Mouse (Mus musculus): ENCODE data around the gene Sds. TPM values are rescaled to one million over a fixed set of nuclear protein-coding genes. Genes with fewer than 3 reads are reported as not detected.
A peak's percentile ranks its signal among the peaks of the same experiment; 100 is the strongest.

Gene Sds
- polyA plus RNA-seq, 1 experiment from 2014 or later, result not detected

GRCm38 (mm10) chr5:120511643-120512220 is 35.4 kb downstream of the Sds start:
- Histone ChIP-seq H3K27me3 (no peaks in the 10 kb centered on the region; the same call in 1 of the 2 replicates), H3K4me3 (peak overlapping the region; percentile 44; the same call in 1 of the 2 replicates), H3K4me1 (peaks cover 25% of the 10 kb centered on the region), H3K4me2 (replicated peaks) (peak overlapping the region; percentile 55), H3K9me3 (no peaks in the 10 kb centered on the region), H3K9ac (replicated peaks) (no peak overlapping the region), H3K36me3 (no peaks in the 10 kb centered on the region), H3K27ac (replicated peaks) (no peak overlapping the region)
- WGBS, result 38% methylated on average over 14 of the region's 14 CpGs
- no peak for ATAC-seq (replicated peaks)

GRCm38 (mm10) chr5:120512911-120513555 is 36.7 kb downstream of the Sds start:
- no peak overlapping the region for H3K4me3 ChIP-seq
- H3K36me3 ChIP-seq, result no peaks in the 10 kb centered on the region
- no peak overlapping the region for H3K4me2 ChIP-seq (replicated peaks)
- H3K27ac ChIP-seq (replicated peaks), result no peak overlapping the region
- H3K9me3 ChIP-seq, result no peaks in the 10 kb centered on the region
- H3K4me1 ChIP-seq, result peaks cover 25% of the 10 kb centered on the region
- no peaks in the 10 kb centered on the region; the same call in 1 of the 2 replicates for H3K27me3 ChIP-seq
- H3K9ac ChIP-seq (replicated peaks), result no peak overlapping the region
- 46% methylated on average over 15 of the region's 15 CpGs for WGBS
- no peak for ATAC-seq (replicated peaks)

- WGBS, result 85% methylated on average over 9 of the region's 9 CpGs
- no peaks in the 10 kb centered on the region for H3K36me3 ChIP-seq
- no peaks in the 10 kb centered on the region for H3K9me3 ChIP-seq
- no peak overlapping the region for H3K27ac ChIP-seq (replicated peaks)
- peaks cover 25% of the 10 kb centered on the region for H3K4me1 ChIP-seq
- no peak overlapping the region for H3K4me2 ChIP-seq (replicated peaks)
- H3K4me3 ChIP-seq, result no peak overlapping the region
- ATAC-seq (replicated peaks), result no peak
- no peak overlapping the region for H3K9ac ChIP-seq (replicated peaks)
- no peaks in the 10 kb centered on the region; the same call in 1 of the 2 replicates for H3K27me3 ChIP-seq
Measured at GRCm38 (mm10) chr5:120514031-120514677, 37.8 kb downstream of the Sds start.

- H3K4me1 ChIP-seq, result peaks cover 25% of the 10 kb centered on the region
- H3K9ac ChIP-seq (replicated peaks), result no peak overlapping the region
- no peak overlapping the region for H3K27ac ChIP-seq (replicated peaks)
- no peak overlapping the region for H3K4me2 ChIP-seq (replicated peaks)
- no peak overlapping the region for H3K4me3 ChIP-seq
- H3K36me3 ChIP-seq, result no peaks in the 10 kb centered on the region
- no peak for ATAC-seq (replicated peaks)
- 12% methylated on average over 4 of the region's 4 CpGs for WGBS
- no peaks in the 10 kb centered on the region; the same call in 1 of the 2 replicates for H3K27me3 ChIP-seq
- H3K9me3 ChIP-seq, result no peaks in the 10 kb centered on the region
Measured at GRCm38 (mm10) chr5:120514754-120515153, 38.4 kb downstream of the Sds start.

- Histone ChIP-seq H3K9me3 (no peaks in the 10 kb centered on the region), H3K27ac (replicated peaks) (no peak overlapping the region)
- no peak for ATAC-seq (replicated peaks)
Measured at GRCm38 (mm10) chr5:120515451-120515850, 39.1 kb downstream of the Sds start.

GRCm38 (mm10) chr5:120516221-120516984 is 40.1 kb downstream of the Sds start:
- 72% methylated on average over 15 of the region's 15 CpGs for WGBS
- no peak overlapping the region for H3K4me2 ChIP-seq (replicated peaks)
- ATAC-seq (replicated peaks), result no peak
- H3K4me1 ChIP-seq, result peaks cover 11% of the 10 kb centered on the region
- H3K4me3 ChIP-seq, result no peak overlapping the region
- no peaks in the 10 kb centered on the region for H3K9me3 ChIP-seq
- no peaks in the 10 kb centered on the region for H3K36me3 ChIP-seq
- no peaks in the 10 kb centered on the region; the same call in 1 of the 2 replicates for H3K27me3 ChIP-seq
- no peak overlapping the region for H3K9ac ChIP-seq (replicated peaks)
- no peak overlapping the region for H3K27ac ChIP-seq (replicated peaks)

More at GRCm38 (mm10) chr5:120515451-120515850, 39.1 kb downstream of the Sds start:
- no peak overlapping the region for H3K9ac ChIP-seq (replicated peaks)
- H3K4me3 ChIP-seq, result no peak overlapping the region
- peaks cover 21% of the 10 kb centered on the region for H3K4me1 ChIP-seq
- H3K27me3 ChIP-seq, result no peaks in the 10 kb centered on the region; the same call in 1 of the 2 replicates
- H3K4me2 ChIP-seq (replicated peaks), result no peak overlapping the region
- 71% methylated on average over 7 of the region's 7 CpGs for WGBS
- no peaks in the 10 kb centered on the region for H3K36me3 ChIP-seq

- H3K27me3 ChIP-seq, result no peaks in the 10 kb centered on the region
- no peak overlapping the region for H3K27ac ChIP-seq (replicated peaks)
- H3K4me3 ChIP-seq, result no peak overlapping the region
- no peaks in the 10 kb centered on the region for H3K36me3 ChIP-seq
- WGBS, result 55% methylated on average over 9 of the region's 9 CpGs
- H3K4me2 ChIP-seq (replicated peaks), result no peak overlapping the region
- no peak for ATAC-seq (replicated peaks)
- H3K4me1 ChIP-seq, result peaks cover 10% of the 10 kb centered on the region
- no peaks in the 10 kb centered on the region for H3K9me3 ChIP-seq
- H3K9ac ChIP-seq (replicated peaks), result no peak overlapping the region
Measured at GRCm38 (mm10) chr5:120517552-120517951, 41.2 kb downstream of the Sds start.

GRCm38 (mm10) chr5:120522649-120523048 is 46.3 kb downstream of the Sds start:
- no peaks in the 10 kb centered on the region for H3K4me1 ChIP-seq
- no peak overlapping the region for H3K9ac ChIP-seq (replicated peaks)
- no peak overlapping the region for H3K27ac ChIP-seq (replicated peaks)
- 74% methylated on average over 3 of the region's 3 CpGs for WGBS
- H3K9me3 ChIP-seq, result no peaks in the 10 kb centered on the region
- H3K27me3 ChIP-seq, result no peaks in the 10 kb centered on the region
- ATAC-seq (replicated peaks), result no peak
- no peaks in the 10 kb centered on the region for H3K36me3 ChIP-seq
- no peak overlapping the region for H3K4me2 ChIP-seq (replicated peaks)
- no peak overlapping the region for H3K4me3 ChIP-seq

- Histone ChIP-seq H3K9ac (replicated peaks) (no peak overlapping the region), H3K36me3 (no peaks in the 10 kb centered on the region), H3K9me3 (no peaks in the 10 kb centered on the region), H3K4me1 (no peaks in the 10 kb centered on the region), H3K4me2 (replicated peaks) (no peak overlapping the region), H3K4me3 (no peak overlapping the region), H3K27ac (replicated peaks) (no peak overlapping the region), H3K27me3 (no peaks in the 10 kb centered on the region)
- no peak for ATAC-seq (replicated peaks)
- 95% methylated on average over 2 of the region's 2 CpGs for WGBS
Measured at GRCm38 (mm10) chr5:120524736-120525135, 48.4 kb downstream of the Sds start.

GRCm38 (mm10) chr5:120525737-120526136 is 49.4 kb downstream of the Sds start:
- 37% methylated on average over 5 of the region's 5 CpGs for WGBS
- ATAC-seq (replicated peaks), result no peak
- Histone ChIP-seq H3K9ac (replicated peaks) (no peak overlapping the region), H3K4me2 (replicated peaks) (no peak overlapping the region), H3K4me3 (no peak overlapping the region), H3K27ac (replicated peaks) (no peak overlapping the region), H3K27me3 (no peaks in the 10 kb centered on the region), H3K4me1 (no peaks in the 10 kb centered on the region), H3K36me3 (no peaks in the 10 kb centered on the region), H3K9me3 (no peaks in the 10 kb centered on the region)

- no peak overlapping the region for H3K4me3 ChIP-seq
- H3K27me3 ChIP-seq, result no peaks in the 10 kb centered on the region
- H3K36me3 ChIP-seq, result no peaks in the 10 kb centered on the region
- no peak overlapping the region for H3K4me2 ChIP-seq (replicated peaks)
- no peak overlapping the region for H3K27ac ChIP-seq (replicated peaks)
- no peaks in the 10 kb centered on the region for H3K9me3 ChIP-seq
- no peak for ATAC-seq (replicated peaks)
- no peak overlapping the region for H3K9ac ChIP-seq (replicated peaks)
- H3K4me1 ChIP-seq, result no peaks in the 10 kb centered on the region
- 84% methylated on average over 11 of the region's 11 CpGs for WGBS
Measured at GRCm38 (mm10) chr5:120526311-120526710, 50.0 kb downstream of the Sds start.
